Comparison of ENCODE assay signal across 25 mouse cellular contexts in the genomic region with DNA sequence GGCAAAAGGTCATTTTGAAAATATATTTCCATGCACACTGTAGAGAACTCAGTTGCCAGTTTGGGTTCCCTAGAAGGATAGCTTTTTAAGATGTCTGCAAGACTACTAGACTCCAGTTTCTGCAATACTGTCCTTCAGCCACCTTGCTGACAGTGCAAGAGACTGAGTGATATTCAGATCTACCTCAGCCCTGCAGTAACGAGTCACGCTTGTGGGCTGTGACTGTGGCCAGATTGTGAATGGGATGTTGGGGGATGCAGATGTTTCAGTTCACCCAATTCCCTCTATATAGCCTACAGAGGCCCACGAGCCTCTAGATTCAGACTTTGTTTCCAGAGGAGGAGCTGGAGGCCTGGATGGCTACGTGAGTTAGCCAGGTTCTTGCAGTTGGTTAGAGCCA.
"Had no signal": no experiment of that assay in that cellular context is flagged by ENCODE, and none has a peak within 500 bp of the region (broad histone marks: within the 10 kb centered on the region; RNA-seq: fewer than 3 reads in every experiment).

No protein-coding gene starts in this region.

- H3K4me3 ChIP-seq: heart, embryonic 13.5 days; heart, embryonic 15.5 days; hindbrain, embryonic 13.5 days; hindbrain, embryonic 15.5 days; kidney, embryonic 15.5 days; limb, embryonic 13.5 days; limb, embryonic 15.5 days had no signal

- H3K9me3 ChIP-seq: heart, embryonic 13.5 days; heart, embryonic 15.5 days; hindbrain, embryonic 13.5 days; hindbrain, embryonic 15.5 days; kidney, embryonic 15.5 days; limb, embryonic 13.5 days; limb, embryonic 15.5 days had no signal

- H3K4me2 ChIP-seq: heart, embryonic 11.5 days; heart, embryonic 13.5 days; heart, embryonic 15.5 days; hindbrain, embryonic 13.5 days; hindbrain, embryonic 15.5 days; kidney, embryonic 15.5 days; limb, embryonic 13.5 days; limb, embryonic 15.5 days had no signal

- H3K27ac ChIP-seq: heart, embryonic 13.5 days; heart, embryonic 15.5 days; hindbrain, embryonic 13.5 days; hindbrain, embryonic 15.5 days; hindbrain, postnatal 0 days; kidney, embryonic 15.5 days; kidney, postnatal 0 days; limb, embryonic 13.5 days; limb, embryonic 15.5 days; liver, embryonic 14.5 days had no signal

- H3K27me3 ChIP-seq: heart, embryonic 13.5 days; heart, embryonic 15.5 days; hindbrain, embryonic 13.5 days; hindbrain, embryonic 15.5 days; kidney, embryonic 15.5 days; limb, embryonic 13.5 days; limb, embryonic 15.5 days had no signal

- H3K9ac ChIP-seq: heart, embryonic 13.5 days; heart, embryonic 15.5 days; hindbrain, embryonic 13.5 days; hindbrain, embryonic 15.5 days; kidney, embryonic 15.5 days; limb, embryonic 13.5 days; limb, embryonic 15.5 days; liver, embryonic 14.5 days had no signal

- ATAC-seq: hindbrain, postnatal 0 days; intestine, embryonic 16.5 days had no signal

- DNase-seq: gastrocnemius, postnatal 14 days; gastrocnemius, postnatal 36 days; heart, adult 18-20 months; heart, postnatal 14 days; heart, postnatal 36 days; kidney, adult 11 months; kidney, adult 2 months; kidney, adult 9 months; kidney, postnatal 14 days; kidney, postnatal 36 days; layer of hippocampus, adult 9-11 months; layer of hippocampus, postnatal 36 days; left cerebral cortex, postnatal 4 days had no signal

- H3K4me1 ChIP-seq: heart, embryonic 13.5 days; heart, embryonic 15.5 days; hindbrain, embryonic 13.5 days; hindbrain, embryonic 15.5 days; limb, embryonic 13.5 days; limb, embryonic 15.5 days had no signal
